Mouse (Mus musculus): ENCODE data around the gene Tpcn2.

- TF ChIP-seq NELFE (IDR thresholded peaks at IDR 0.05; ENCODE audit: low read depth, low read length), result no peak
- no peak for TF ChIP-seq USF1 (IDR thresholded peaks at IDR 0.05; ENCODE audit: low read depth, low read length)
- TF ChIP-seq POLR2A (IDR thresholded peaks at IDR 0.05; ENCODE audit: low read depth, low read length), result no peak
- TF ChIP-seq CHD2 (IDR thresholded peaks at IDR 0.05; ENCODE audit: low read length), result no peak
Observed at GRCm38 (mm10) chr7:145221841-145222689, 61.7 kb downstream of the Tpcn2 start.

Measured in CH12.LX (cell line).